Mouse (Mus musculus) lung, adult 2 months (tissue): ENCODE measurements around the gene Dvl2.

Experiments used
- CTCF ChIP-seq: fragments of 200-500 bp; IDR thresholded peaks from 2 replicates; pipeline ENCODE4 v1.5.1; 2011; ENCODE audit warnings: mild to moderate bottlenecking, low read length, control low read depth; ENCODE audit not compliant: insufficient read depth
- POLR2A ChIP-seq: fragments of 200-500 bp; IDR thresholded peaks from 2 replicates; pipeline ENCODE4 v1.6.1; 2011; ENCODE audit warnings: low read depth, mild to moderate bottlenecking, control low read depth, low read length, borderline replicate concordance; ENCODE audit errors: extremely low read depth

DNA sequence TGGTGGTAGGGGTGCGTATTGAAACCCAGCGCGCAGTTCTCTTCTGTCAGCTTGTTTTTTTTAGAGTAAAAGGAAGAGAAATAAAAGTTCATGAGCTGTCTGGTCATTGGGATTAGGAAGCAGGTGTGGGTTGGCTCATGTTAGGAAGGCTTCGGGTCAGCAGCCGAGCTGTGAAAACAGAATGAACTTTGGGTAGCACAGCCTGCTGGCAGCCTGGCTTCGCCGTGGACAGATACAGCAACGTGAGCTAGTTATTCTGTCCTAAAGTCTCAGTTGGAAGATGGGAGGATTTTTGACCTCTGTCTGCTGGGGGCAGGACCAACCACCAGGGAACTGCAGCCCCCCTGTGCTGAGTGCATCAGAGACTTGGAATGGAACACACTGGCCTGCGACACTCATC lies 57.4 kb downstream of the Dvl2 start:
- no peak for TF ChIP-seq CTCF
- no peak for TF ChIP-seq POLR2A
